ENCODE assay signal across 1 mouse cellular context in the genomic region with DNA sequence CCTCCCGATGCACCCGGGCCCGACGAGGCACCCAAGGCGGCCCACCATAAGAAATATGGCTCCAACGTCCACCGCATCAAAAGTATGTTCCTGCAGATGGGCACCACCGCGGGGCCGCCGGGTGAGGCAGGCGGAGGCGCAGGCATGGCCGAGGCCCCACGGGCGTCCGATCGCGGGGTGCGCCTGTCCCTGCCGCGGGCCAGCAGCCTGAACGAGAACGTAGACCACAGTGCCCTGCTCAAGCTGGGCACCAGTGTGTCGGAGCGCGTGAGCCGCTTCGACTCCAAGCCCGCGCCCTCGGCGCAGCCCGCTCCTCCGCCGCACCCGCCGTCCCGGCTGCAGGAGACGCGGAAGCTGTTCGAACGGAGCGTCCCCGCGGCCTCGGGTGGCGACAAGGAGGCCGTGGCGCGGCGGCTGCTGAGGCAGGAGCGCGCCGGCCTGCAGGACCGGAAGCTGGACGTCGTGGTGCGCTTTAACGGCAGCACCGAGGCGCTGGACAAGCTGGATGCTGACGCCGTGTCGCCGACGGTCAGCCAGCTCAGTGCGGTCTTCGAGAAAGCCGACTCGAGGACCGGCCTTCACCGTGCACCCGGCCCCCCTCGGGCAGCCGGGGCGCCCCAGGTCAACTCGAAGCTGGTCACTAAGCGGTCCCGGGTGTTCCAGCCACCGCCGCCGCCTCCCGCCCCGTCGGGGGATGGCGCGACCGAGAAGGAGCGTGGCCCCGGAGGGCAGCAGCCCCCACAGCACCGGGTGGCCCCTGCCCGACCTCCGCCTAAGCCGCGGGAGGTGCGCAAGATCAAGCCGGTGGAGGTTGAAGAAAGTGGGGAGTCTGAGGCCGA.
TF ChIP-seq lines count a peak whose summit lies in the region.

No protein-coding gene starts in this region.

TF ChIP-seq in myocyte, 11 proteins besides CTCF, POLR2A, EP300 and RAD21 (continued from another document):
- TF ChIP-seq SRF (IDR thresholded peaks at IDR 0.05; ENCODE audit: control insufficient read depth, insufficient read length, low read depth) = no peak
- no peak for TF ChIP-seq MAX (IDR thresholded peaks at IDR 0.05; ENCODE audit: low read depth)
- peak; percentile 72 for TF ChIP-seq POLR2AphosphoS2 (IDR thresholded peaks at IDR 0.05; ENCODE audit: insufficient read length, low read depth)
- TF ChIP-seq MYOG (IDR thresholded peaks at IDR 0.05; ENCODE audit: control insufficient read depth in 1 of 3, insufficient read depth in 1 of 3, insufficient read length in 2 of 3, low read depth in 2 of 3) = peak in 1 of 3 experiments; percentile 36
